Mouse (Mus musculus) limb, embryonic 10.5 days (tissue): Measurements from ENCODE around the gene Zfp322a. TPM values are rescaled to one million over a fixed set of nuclear protein-coding genes. Genes with fewer than 3 reads are reported as not detected.
"Not testable (repeated sequence)": the region's sequence is repeated elsewhere in the genome, so short reads cannot be mapped to it uniquely, and the experiment has no call there.

Source experiments
- DNase-seq: peaks from one replicate; pipeline ENCODE4 v3.0.0-alpha.2; 2017; ENCODE audit warnings: low spot score
- H3K27ac ChIP-seq: fragments of 300-500 bp; sonication (generic); 2 replicates; pipeline ENCODE4 v1.5.1; 2016; ENCODE audit warnings: mild to moderate bottlenecking
- H3K27me3 ChIP-seq: fragments of 300-500 bp; sonication (generic); 2 replicates; pipeline ENCODE4 v1.6.1; 2016; ENCODE audit warnings: low read depth, mild to moderate bottlenecking; ENCODE audit not compliant: poor library complexity, severe bottlenecking
- H3K36me3 ChIP-seq: fragments of 300-500 bp; sonication (generic); 2 replicates; pipeline ENCODE4 v1.6.1; 2016; ENCODE audit warnings: mild to moderate bottlenecking, moderate library complexity
- H3K4me1 ChIP-seq: fragments of 300-500 bp; sonication (generic); 2 replicates; pipeline ENCODE4 v1.6.1; 2016
- H3K4me3 ChIP-seq: fragments of 300-500 bp; sonication (generic); 2 replicates; pipeline ENCODE4 v1.5.1; 2016; ENCODE audit warnings: mild to moderate bottlenecking, moderate library complexity
- H3K9me3 ChIP-seq: fragments of 300-500 bp; sonication (generic); replicated peaks from 2 replicates; pipeline ENCODE4 v1.6.1; 2016; ENCODE audit warnings: mild to moderate bottlenecking
- whole genome bisulfite sequencing: fragments of 180-500 bp; shearing (Covaris S2); methylation state at CpG from one replicate; pipeline ENCODE4 v1.1.7; 2016; 5-methylcytosine and 5-hydroxymethylcytosine counted together
- polyA plus RNA-seq: library from polyadenylated mRNA; unstranded; fragments of >200 nt; fragmentation: Nextera tagmentation; extraction: Ambion mirVana; gene quantifications from 2 replicates; pipeline ENCODE4 v1.2.1, GENCODE M21; 2016

Gene Zfp322a
- polyA plus RNA-seq, 1 experiment from 2014 or later, result 69.0 TPM

DNA sequence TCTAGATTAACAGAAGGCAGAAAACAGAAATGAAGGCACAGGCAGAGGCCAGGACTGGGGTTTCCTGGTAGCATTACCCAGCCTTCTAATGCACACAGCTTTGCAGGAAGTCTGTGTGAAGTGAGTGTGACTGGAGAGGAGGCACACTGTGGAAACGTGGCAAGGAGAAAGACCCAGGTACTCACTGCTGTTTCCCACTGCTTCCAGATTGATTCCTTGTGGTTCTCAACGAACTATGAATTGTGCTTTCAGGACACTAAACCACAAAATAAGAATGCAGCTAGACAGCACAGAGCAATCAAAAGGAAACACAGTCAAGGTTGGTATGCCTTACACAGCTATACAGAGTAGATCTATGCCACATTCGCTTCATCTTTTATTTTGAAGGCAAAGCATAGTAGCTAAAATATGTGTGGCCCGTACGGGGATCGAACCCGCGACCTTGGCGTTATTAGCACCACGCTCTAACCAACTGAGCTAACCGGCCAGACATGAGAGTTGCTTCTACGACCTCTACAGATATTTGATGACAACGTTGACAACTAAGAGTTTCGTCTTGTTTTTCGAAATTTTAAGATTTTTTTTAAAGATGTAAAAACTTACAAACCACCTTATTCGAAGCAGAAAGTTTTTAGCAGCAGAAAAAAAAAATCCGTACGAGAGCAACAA is 60.2 kb downstream of the Zfp322a start:
- DNase-seq, result peak; percentile 62
- H3K27ac ChIP-seq, H3K9me3 ChIP-seq, H3K36me3 ChIP-seq: not testable (repeated sequence)
- 2% methylated on average over 18 of the region's 18 CpGs for WGBS
- peaks cover 43% of the 10 kb centered on the region for H3K27me3 ChIP-seq
- H3K4me3 ChIP-seq, result peak overlapping the region; percentile 61
- H3K4me1 ChIP-seq, result peaks cover 19% of the 10 kb centered on the region

DNA sequence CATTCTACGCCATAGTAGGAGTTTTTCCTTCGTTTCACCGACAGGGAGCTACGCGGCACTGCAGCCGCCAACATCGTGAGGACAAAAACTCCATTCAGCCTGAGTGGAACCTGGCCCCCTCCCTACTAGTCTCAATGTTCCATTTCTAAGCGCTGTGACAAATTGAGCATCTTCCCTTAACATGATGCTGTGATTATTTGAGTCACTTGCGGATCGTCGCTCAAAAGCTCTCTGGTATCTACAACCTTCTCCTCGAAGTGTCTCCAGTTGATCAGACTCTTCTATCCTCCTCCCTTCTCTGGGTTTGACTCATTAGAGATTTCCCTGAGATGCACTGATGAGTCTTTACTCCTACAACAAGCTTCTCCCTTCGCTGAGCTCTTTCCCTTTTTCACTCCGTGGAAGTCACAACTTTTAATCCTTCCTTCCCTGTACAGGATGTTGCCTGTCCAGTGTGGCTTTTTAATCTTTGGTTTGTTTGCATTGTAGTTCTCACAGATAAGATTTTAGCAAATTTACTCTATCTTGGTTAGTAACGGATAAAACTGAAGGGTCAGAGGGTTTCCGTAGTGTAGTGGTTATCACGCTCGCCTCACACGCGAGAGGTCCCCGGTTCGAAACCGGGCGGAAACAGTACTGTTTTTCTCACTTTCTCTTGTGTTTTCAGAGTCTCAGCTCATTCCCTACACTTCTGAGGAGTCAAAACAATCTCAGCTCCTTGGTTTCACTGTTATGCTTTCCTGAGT is 61.8 kb downstream of the Zfp322a start:
- H3K4me1 ChIP-seq, result peaks cover 13% of the 10 kb centered on the region
- H3K4me3 ChIP-seq, result peak overlapping the region; percentile 57
- no peaks in the 10 kb centered on the region for H3K9me3 ChIP-seq
- H3K27me3 ChIP-seq, result peaks cover 27% of the 10 kb centered on the region
- peak; percentile 69 for DNase-seq
- H3K36me3 ChIP-seq, result no peaks in the 10 kb centered on the region
- under 1% methylated on average over 24 of the region's 24 CpGs for WGBS
- H3K27ac ChIP-seq, result peak overlapping the region; percentile 75

- Histone ChIP-seq H3K36me3 (no peaks in the 10 kb centered on the region), H3K27me3 (peaks cover 22% of the 10 kb centered on the region), H3K4me1 (peaks cover 14% of the 10 kb centered on the region), H3K27ac (peak overlapping the region; percentile 75), H3K9me3 (no peaks in the 10 kb centered on the region), H3K4me3 (peak overlapping the region; percentile 57)
- peak; percentile 52 for DNase-seq
- whole genome bisulfite sequencing, result 10% methylated on average over 10 of the region's 10 CpGs
These were observed 62.3 kb downstream of the Zfp322a start for GRCm38 (mm10) chr13:23306707-23307068.

Other genes starting within 250 kb of the Zfp322a start
- not detected in 2 replicates for gene Vmn1r218, start 236.1 kb downstream of the Zfp322a start, polyA plus RNA-seq
- 0.01 TPM in 2 replicates for gene Vmn1r219, start 209.9 kb downstream of the Zfp322a start, polyA plus RNA-seq
- gene Vmn1r220, start 181.2 kb downstream of the Zfp322a start, polyA plus RNA-seq, result not detected in 2 replicates
- not detected in 2 replicates for gene Vmn1r221, start 155.1 kb downstream of the Zfp322a start, polyA plus RNA-seq
- not detected in 2 replicates for gene Vmn1r222, start 133.3 kb downstream of the Zfp322a start, polyA plus RNA-seq
- 0.05 TPM in 1 of 2 replicates, not detected in the other for gene Vmn1r223, start 122.1 kb downstream of the Zfp322a start, polyA plus RNA-seq
- gene Abt1, start 54.7 kb upstream of the Zfp322a start, polyA plus RNA-seq, result 16.9 and 17.1 TPM in 2 replicates
- 0.08 and 0.10 TPM in 2 replicates for gene Btn1a1, start 96.7 kb upstream of the Zfp322a start, polyA plus RNA-seq
- gene Btn2a2, start 119.6 kb upstream of the Zfp322a start, polyA plus RNA-seq, result 0.99 and 1.9 TPM in 2 replicates
- 2.4 and 4.5 TPM in 2 replicates for gene Hist1h4h, start 161.8 kb upstream of the Zfp322a start, polyA plus RNA-seq
- 8.0 and 11.7 TPM in 2 replicates for gene Hist1h2af, start 164.7 kb upstream of the Zfp322a start, polyA plus RNA-seq
- gene Hist1h3g, start 166.2 kb upstream of the Zfp322a start, polyA plus RNA-seq, result 4.7 and 5.3 TPM in 2 replicates
- 0.56 and 0.69 TPM in 2 replicates for gene Hist1h2bh, start 174.2 kb upstream of the Zfp322a start, polyA plus RNA-seq
- gene Hist1h3f, start 174.8 kb upstream of the Zfp322a start, polyA plus RNA-seq, result 1.3 and 1.4 TPM in 2 replicates
- gene Hist1h4f, start 182.4 kb upstream of the Zfp322a start, polyA plus RNA-seq, result 0.73 and 1.3 TPM in 2 replicates
- gene Hist1h1d, start 184.1 kb upstream of the Zfp322a start, polyA plus RNA-seq, result 0.59 and 0.67 TPM in 2 replicates
- 5.6 and 7.8 TPM in 2 replicates for gene Hist1h3e, start 193.2 kb upstream of the Zfp322a start, polyA plus RNA-seq
- 109 and 113 TPM in 2 replicates for gene Hist1h2ae, start 202.0 kb upstream of the Zfp322a start, polyA plus RNA-seq
- gene Hist1h2bg, start 202.2 kb upstream of the Zfp322a start, polyA plus RNA-seq, result 7.3 and 8.1 TPM in 2 replicates
- 2.4 and 3.5 TPM in 2 replicates for gene Hist1h2bf, start 205.0 kb upstream of the Zfp322a start, polyA plus RNA-seq
- 1.3 and 3.9 TPM in 2 replicates for gene Hist1h2ad, start 205.2 kb upstream of the Zfp322a start, polyA plus RNA-seq
- gene Hist1h3d, start 206.6 kb upstream of the Zfp322a start, polyA plus RNA-seq, result 7.7 and 9.6 TPM in 2 replicates
- gene Hist1h4d, start 212.4 kb upstream of the Zfp322a start, polyA plus RNA-seq, result 109 and 120 TPM in 2 replicates